Mouse (Mus musculus) left cerebral cortex, postnatal 10 days (tissue): ENCODE measurements around the gene Morn3. TPM values are rescaled to one million over a fixed set of nuclear protein-coding genes. Genes with fewer than 3 reads are reported as not detected.

Experiments
- DNase-seq, 2 experiments: peaks; one replicate each; pipeline ENCODE4 v3.0.0; 2021 to 2022; ENCODE audit warnings: low spot score in 2 of 2, mixed read lengths in 1 of 2; ENCODE audit errors: extremely low spot score in 1 of 2
- intact Hi-C: fragments of 180-260 bp; cut with DNase I; formaldehyde crosslinking; loops from one replicate; pipeline ENCODE4 v1.15.1; 2025
- total RNA-seq, 2 experiments: library from RNA; stranded (reverse); gene quantifications; 2 replicates each; pipeline ENCODE4 v1.2.3; 2021

Morn3 gene
- total RNA-seq: not detected

GRCm38 (mm10) chr5:123046916-123047315, at the start of gene Morn3:
Gene Morn3, minus strand, starts transcription at chr5:123047016.
- no peak for DNase-seq

DNA sequence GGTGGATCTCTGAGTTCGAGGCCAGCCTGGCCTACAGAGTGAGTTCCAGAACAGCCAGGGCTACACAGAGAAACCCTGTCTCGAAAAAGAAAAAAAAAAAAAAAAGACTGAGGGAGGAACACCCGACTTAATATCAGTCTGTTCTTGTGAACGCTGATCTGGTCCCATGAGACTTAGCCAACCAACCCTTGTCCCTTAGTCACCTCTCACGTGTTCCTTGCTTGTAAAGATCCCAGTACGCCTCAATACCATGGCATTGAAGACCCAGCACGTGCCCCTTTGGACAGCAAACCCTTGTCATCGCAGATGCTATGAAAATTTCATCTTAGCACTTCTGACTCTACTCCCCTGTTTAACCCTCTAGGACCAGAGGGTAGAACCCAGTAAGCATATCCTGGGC, 49.5 kb upstream of the Morn3 start:
- intact Hi-C loops: no loop called here
- DNase-seq: no peak

More at GRCm38 (mm10) chr5:123046916-123047315, at the start of gene Morn3:
- intact Hi-C loops: loop anchor here (5.0 kb wide), 2 partner anchors 35 to 80 kb away; no protein-coding TSS in a partner anchor

DNA sequence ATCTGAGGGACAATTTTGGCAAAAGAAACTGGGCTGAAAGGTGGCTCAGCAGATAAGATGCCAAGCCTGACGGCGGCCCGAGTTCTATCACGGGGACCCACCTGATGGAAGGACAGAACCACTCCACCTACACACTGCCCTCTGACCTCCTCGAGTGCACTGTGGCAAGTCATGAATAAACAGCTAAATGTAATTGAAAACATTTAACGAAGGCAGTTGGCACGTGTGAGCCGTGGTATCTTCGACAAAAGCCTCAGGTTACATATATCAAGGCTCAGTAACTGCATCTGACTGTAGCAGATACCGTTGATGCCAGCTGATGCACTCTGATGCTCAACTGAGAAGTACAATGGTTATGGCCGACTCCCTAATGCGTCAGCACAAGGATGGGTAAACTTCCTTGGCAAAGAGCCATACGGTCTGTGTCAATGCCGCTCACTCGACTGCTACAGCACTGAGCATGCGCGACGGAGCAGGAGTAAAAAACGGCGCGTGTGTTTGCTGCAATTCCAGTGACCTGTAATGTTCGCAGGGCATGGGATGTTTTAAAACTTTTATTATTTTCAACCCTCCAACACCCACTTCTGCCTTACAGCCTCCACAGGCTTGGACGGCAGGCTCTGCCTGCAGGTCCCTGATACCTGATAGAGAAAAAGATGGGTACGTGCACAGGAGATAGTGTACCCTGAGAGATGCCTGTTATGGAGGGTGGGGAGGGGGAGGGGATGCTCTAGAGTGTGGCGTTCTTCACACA, 47.6 kb upstream of the Morn3 start:
- DNase-seq: no peak
- intact Hi-C loops: no loop called here

DNA sequence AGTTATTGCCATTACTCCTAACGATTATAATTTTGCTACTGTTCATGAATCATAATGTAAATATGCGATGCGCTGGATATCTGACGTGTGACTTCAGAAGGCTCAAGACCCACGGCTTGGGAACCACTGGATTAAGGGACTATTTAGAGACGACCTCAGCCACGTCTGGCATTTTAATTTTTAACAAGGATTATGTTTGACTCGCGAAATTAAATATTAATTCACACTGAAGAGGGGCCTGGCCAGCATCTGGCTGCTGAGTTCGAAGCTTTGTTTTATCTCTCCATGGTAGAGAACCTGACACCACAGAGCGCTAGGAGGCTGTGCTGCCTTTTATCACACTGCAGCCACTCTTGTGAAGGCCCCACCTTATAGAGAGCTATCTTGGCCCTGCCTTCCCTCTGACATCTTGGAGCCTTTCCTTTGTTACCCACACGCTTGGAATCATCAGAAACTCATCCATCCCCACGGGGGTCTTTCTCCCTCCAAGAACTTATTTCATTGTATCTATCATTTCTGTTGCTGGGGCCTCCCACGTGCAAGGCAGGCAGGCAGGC, 46.3 kb upstream of the Morn3 start:
- intact Hi-C loops: no loop called here
- DNase-seq: no peak

- intact Hi-C loops: no loop called here
- no peak for DNase-seq
Observed at GRCm38 (mm10) chr5:123090560-123091306, 43.9 kb upstream of the Morn3 start.

DNA sequence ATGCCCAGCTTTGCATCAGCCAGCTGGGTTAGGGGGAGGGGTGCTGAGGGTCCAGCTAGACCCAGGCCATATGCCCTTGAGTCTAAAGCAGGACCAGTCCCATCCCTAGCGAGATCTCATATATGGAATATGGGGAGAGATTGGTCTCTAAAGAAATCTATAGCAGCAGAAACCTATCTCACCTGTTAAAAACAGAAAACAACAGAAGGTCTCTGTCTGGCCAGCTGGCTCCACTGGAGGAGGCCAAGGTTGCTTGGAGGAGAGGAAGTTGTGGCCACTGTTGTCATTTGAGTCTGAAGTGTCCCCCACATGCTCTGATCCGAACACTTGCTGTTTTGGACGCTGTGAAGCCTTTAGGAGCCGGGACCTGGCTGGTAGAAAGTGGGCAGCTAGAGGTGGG, 42.0 kb upstream of the Morn3 start:
- DNase-seq: no peak
- intact Hi-C loops: no loop called here

DNA sequence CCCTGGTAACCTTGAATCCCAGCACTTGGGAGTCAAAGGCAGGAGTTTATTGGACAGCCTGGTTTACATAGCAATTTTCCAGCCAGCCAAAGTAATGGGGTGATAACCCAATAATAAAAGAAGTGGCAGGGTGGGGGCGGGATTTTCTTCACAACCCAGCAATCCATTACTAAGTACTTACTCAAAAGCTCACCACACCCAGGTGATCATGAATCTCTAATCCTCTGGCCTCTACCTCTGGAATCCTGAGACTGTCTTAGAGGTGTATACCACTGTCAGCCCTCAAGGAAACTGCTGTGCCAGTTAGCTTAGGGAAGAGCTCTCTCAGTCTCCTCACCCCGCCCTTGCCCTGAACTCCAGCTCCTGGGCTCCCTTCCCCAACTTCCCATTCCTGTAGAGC, 39.7 kb upstream of the Morn3 start:
- no peak for DNase-seq
- intact Hi-C loops: no loop called here

GRCm38 (mm10) chr5:123083340-123084050, 36.7 kb upstream of the Morn3 start:
- intact Hi-C loops: no loop called here

DNA sequence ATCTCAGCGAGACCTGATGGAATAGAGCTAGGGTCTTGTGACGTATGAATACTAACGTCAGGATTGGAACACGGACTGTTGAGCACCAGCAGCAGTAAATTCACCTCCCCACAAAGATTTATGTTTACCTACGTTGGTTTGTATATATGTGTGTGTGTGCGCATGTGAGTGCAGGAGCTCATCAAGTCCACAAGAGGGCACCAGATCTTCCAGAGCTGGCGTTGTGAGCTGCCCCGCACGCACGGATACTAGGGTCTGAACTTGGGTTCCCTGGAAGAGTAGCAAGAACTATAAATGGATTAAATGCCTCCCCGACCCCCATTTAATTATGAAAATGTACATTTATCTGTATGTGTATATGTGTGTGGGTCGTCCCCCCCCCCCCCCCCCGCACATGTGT, 33.7 kb upstream of the Morn3 start:
- intact Hi-C loops: no loop called here

More at GRCm38 (mm10) chr5:123083340-123084050, 36.7 kb upstream of the Morn3 start:
- no peak for DNase-seq

GRCm38 (mm10) chr5:123080041-123080440, 33.2 kb upstream of the Morn3 start:
- intact Hi-C loops: no loop called here

More for the DNA sequence above, 33.7 kb upstream of the Morn3 start:
- DNase-seq: no peak

GRCm38 (mm10) chr5:123079568-123079967, 32.8 kb upstream of the Morn3 start:
- DNase-seq: no peak
- intact Hi-C loops: no loop called here

More at GRCm38 (mm10) chr5:123080041-123080440, 33.2 kb upstream of the Morn3 start:
- DNase-seq: no peak

DNA sequence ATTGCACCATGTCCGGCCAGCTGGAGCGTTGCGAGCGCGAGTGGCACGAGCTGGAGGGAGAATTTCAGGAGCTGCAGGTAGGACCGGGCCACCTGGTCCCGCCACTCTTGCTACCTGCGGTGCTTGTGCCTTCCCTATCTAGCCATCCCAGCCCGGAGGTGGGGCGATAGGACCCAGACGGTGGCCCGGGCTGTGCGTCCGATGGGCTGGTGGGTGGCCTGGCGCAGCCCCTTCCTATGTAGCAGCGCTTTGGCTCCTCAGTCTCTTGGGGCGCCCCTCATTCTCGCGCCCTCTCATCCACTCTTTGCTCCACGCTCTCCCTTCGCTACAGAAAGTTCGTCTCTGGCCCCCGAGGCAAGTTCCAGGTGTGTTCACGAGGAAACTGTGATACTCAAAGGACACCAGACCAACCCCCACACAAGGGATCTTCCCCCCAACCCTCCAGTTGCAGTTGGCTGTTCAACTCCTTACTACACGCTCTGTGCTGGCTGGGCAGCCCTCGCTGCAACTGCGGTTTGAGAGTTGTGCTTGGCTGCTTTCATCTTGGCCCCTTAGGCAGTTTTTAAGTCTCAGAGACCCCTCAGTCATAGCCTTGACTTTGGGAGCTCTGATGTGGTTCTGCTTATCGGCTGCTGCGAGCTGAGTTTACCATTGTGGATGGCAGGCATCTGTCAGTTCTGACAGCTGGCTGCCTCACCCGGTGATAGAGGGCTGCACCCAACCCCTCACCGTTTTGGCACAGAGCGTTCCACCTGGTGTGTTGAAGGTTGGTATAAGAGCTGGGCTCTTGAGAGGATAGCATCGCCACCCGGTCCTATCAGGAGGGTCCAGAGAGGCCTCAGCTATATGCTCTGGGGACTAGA, 29.8 kb upstream of the Morn3 start:
- DNase-seq: no peak
- intact Hi-C loops: no loop called here

DNA sequence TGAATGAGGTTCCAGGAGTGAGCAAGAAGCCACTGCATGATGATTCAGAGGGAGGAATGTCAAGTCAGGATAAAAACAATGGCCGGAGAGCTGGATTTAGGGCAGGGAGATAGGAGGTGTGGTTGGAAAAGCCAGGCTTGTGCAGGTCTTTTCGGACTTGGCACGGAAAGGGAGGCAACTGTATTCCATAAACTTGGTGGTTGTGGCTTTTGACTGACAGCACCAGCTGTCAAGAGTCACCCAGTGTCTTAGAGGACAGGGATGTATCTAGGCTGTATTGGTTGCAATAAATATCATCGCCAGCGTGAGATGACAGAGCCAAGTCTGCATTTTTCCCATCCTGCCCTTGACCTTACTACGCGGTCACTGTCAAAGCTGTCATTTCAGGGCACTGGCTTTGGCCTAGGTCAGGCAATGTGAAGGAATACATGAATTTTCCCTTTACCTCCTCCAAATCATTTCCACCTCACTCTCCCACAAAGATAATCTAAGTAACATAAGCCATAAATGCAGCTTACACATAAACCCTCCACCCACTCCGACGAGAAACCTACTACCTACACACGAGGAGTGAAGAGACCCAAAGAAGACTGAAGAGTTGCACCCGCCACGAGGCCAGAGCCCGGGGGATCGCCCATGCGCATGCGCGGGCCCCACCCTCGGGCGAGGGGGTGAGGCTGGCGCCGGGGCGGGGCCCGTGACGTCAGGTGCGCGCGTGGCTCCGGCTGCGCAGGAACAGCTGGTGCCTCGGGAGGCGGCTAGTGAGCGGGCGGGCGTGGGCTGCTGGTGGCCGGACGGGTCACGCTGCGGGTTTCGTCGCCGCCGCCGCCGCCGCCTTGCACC, 29.0 kb upstream of the Morn3 start:
- intact Hi-C loops: no loop called here
- peak; percentile 88 to 95 for DNase-seq

GRCm38 (mm10) chr5:123068714-123069113, 21.9 kb upstream of the Morn3 start:
- intact Hi-C loops: loop anchor here (5.0 kb wide), 1 partner anchor 49 kb away; no protein-coding TSS in a partner anchor
- no peak for DNase-seq

GRCm38 (mm10) chr5:123068115-123068514, 21.3 kb upstream of the Morn3 start, which contains the start of gene Tmem120b:
Gene Tmem120b, plus strand, starts transcription at chr5:123068415.
- no peak for DNase-seq
- intact Hi-C loops: loop anchor here (5.0 kb wide), 1 partner anchor 49 kb away; no protein-coding TSS in a partner anchor

GRCm38 (mm10) chr5:123067395-123067995, 20.7 kb upstream of the Morn3 start:
- intact Hi-C loops: loop anchor here (5.0 kb wide), 1 partner anchor 50 kb away; no protein-coding TSS in a partner anchor
- DNase-seq: no peak

DNA sequence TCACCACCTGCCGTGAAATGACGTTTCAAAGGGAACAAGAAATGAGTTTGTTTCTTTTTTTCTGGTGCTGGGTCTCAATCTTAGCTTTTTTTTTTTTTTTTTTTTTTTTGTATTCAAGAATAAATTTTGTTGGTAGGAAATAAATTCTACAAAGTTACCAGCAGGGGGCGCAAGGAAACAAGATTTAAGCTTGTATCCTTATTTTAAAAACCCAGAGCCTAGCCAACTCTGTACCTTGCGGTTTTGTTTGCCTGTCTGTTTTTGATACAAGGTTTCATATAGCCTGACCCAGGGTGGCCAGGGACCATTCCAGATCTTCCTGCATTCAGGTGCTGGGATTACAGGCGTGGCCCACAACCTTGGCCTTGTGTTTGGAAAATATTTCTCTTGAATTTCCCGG, 17.4 kb upstream of the Morn3 start:
- intact Hi-C loops: loop anchor here (2.0 to 5.0 kb wide), 2 partner anchors 68 to 107 kb away; partner anchors contain the start of gene Rhof
- DNase-seq: peak; percentile 53 to 66
